Mouse (Mus musculus): ENCODE measurements around the gene Fam173b.

The Fam173b gene

DNA sequence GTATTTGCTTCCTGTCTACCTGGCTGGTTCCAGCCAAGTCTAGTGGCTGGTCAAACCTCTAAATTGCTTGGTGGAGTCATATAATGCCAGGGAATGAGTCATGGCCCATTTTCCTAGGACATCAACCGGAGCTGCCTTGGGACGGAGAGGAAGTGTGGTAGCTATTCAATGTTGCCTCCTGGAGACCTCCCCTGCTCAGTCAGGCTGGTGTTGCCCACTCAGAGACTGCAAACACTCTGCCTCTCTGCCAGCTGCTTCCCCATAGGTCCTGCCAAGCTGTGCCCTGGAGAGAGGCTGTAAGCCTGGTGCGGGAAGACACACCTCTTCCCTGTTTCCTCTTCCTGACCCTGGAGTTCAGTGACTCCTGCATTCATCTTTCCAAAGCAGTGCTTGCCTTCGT lies 30.8 kb downstream of the Fam173b start:
- in situ Hi-C loops (cut with MboI, MseI): no loop called here

DNA sequence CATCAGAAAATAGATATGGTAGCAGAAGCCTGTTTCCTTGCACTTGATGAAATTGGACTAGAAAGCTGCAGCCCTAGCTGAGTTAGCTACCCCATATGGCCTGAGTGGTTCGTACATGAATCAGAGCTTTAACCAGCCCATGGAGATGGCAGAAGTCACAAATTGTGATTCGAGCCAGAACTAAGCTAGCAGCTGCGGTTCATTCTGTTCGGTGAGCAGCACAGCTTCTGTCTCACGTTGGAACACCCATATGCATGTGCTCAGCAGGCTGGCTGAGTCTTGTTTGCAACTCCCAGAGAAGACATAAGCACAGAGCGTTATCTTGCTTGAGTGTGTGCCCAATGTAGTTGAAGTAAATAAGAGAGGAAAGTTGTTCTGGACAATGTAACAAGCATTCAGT lies 32.9 kb downstream of the Fam173b start:
- in situ Hi-C loops (cut with MboI, MseI): no loop called here

DNA sequence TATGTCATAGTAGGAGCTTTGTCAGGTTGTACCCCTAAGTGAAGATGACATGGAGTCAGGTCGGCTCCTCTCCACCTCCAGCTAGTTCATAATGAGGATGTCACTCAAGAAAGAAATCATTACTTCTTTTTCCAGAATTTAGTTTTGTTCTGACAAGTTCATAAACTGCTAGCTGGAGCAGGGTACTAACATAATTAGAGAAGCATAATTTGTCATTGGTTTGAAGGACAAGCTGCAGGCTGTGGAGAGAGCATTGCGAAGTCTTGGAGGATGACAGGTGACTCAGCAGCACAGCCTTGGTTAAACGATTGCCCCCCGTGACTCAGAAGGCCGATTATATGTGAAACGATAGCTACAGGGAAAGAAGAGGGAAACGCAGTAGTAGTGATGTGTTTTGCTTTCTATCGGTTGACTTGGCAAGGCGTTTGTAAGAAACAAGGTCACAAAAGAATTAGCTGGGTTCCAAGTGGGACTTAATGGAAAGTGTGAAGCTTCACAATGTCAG lies 34.5 kb downstream of the Fam173b start:
- in situ Hi-C loops (cut with MboI, MseI): no loop called here

DNA sequence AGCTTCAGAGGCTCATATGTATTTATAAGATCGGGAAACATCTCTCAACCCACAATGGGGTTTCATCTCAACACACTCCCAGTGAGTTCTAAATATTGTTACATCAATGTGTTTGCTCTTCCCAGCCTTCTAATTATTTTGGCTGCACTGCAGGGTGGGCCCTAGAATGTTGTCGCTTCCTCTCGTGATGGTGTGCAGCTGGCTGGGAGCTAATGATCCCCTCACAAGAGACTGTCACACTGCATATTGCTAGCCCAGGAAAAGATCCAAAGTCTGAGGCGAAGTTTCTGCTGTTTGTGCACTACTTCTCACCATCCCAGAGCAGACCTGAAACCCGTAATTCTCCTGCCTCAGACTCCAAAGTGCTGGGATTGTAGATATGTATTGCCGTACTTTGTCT lies 45.6 kb downstream of the Fam173b start:
- in situ Hi-C loops (cut with MboI, MseI): no loop called here

DNA sequence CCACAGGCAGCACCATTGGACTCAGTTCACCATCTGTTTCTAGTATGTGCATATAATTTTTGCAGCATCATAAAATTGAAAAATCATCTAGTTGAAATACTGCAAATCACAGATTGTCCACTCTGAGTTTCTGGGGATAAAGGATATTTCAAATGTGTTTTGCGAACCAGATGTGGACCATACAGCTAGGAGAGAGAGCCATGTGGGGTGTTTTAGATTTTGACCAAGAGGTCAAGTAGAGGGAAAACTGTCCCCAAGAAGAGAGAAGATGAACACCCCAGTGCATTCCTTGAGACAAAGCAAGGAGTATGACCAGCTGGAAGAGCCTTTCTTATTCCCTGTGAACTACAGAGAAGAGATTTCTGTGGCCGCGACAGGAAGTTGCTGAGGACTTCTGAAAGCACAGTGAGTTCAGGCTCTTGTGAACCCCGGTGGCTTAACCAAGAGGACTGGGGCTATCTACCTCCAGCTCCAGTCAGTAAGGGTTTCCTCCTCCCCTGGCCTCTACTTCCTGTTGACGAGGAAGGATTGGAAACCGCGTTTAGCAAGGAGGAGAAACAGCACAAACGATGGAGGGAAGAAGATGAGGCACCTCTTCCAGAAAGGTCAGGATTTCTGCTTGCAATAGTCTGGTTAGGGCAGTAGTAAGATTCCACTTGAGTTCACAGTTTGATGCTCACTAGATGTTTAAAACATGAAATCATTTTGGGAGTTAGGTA lies 46.4 kb downstream of the Fam173b start:
- in situ Hi-C loops (cut with MboI, MseI): no loop called here

DNA sequence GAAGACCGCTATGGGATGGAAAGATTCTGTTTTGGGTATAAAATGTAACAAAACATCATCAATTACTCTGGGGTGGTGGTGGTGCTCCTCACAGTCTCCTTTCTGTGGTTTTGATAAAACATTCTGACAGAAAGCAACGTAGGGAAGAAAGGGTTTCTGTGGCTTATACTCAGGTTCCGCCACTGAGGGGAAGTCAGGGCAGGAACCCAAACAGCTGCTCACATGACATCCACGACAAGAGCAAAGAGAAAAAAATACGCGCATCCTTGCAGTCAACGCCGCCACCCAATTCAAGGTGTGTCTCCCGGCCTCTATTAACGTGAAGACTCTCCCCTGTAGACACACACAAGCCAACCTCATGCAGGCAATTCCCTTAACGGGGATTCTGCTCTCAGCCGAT lies 48.0 kb downstream of the Fam173b start:
- in situ Hi-C loops (cut with MboI, MseI): no loop called here

DNA sequence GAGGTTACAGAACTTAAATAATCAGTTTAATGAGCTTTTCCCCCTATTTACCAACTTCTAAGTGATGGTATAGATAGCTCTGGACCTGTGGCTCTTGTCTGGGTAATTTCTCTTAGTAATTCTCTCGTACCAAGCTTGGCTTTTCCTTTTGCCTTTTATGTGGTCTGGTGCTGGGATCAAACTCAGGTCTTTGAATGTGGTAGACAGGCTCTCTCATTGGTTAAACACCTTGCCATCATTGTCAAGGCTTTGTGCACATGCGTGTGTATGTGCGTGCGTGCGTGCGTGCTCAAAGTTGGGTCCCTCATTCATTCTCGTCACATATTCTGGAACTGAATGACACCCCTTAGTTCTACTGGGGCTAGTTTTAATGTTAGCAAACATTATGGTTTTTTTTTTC lies 49.2 kb downstream of the Fam173b start:
- in situ Hi-C loops (cut with MboI, MseI): no loop called here

DNA sequence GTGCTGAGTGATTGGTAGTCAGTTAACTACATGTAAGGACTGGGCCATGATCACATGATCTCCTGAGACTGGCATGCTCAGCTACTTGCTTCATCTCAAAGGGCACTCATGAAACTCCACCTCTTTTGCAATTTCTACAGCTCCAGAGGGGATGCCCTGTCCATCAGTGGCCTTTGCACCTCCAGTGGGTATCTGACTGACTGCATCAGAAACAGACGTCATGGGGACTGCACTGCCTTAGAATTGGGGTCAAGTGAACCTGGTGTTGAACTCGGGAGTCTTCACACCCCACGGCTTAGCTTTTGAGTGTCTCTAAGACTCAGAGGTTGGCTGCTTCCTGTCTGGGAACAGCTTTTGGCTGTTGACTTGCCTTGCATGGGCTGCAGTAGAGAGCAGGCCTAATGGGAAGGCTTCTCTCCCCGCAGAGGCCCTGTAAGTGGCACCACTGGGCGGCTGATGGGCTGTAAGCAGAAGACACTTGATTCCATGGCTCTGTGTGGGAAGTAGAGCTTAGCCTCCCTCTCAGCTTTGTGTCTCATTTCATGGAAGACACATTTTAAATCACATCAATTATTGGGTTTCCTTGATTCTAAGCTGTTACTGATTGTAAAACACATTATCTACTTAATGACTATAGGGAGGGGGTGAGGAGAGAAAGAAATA lies 58.6 kb downstream of the Fam173b start:
- in situ Hi-C loops (cut with MboI, MseI): no loop called here

DNA sequence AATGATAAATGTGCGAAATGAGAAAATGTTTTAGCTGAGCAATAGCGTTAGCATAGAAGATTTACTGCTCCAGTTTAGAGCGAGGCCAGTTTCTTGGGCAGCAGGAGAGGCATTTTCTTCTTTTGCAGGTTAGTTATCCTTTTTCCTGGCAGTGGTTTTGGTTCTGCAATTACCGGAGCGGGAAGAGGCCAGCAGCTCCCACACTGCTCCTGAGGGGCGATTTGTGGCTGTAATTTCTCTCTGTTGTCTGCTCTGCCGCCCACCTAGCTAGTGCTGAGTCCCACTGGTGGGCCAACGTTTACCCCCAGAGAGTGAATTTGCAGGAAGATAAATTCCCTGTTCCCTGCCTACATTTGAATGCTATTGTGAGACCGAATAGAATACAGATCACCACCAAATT lies 59.2 kb downstream of the Fam173b start:
- in situ Hi-C loops (cut with MboI, MseI): no loop called here

DNA sequence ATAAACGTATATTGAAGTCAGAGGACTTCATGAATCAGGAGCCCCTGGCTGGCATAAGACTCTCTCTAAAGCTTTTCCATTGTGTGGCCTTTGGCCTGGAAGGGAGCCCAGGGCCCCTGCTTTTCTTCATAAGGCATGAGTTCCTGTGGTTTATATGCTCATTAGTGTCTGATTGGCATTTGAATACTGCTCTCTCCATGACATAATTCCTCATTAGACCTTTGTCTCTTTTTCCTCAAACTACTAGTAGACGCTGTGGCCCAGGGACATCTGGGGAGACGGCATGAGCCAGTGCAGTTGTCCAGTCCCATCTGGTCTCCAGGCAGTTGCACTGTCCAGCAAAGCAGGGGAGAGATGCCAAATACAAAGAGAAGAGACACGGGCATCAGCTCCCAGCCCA lies 60.1 kb downstream of the Fam173b start:
- in situ Hi-C loops (cut with MboI, MseI): no loop called here

DNA sequence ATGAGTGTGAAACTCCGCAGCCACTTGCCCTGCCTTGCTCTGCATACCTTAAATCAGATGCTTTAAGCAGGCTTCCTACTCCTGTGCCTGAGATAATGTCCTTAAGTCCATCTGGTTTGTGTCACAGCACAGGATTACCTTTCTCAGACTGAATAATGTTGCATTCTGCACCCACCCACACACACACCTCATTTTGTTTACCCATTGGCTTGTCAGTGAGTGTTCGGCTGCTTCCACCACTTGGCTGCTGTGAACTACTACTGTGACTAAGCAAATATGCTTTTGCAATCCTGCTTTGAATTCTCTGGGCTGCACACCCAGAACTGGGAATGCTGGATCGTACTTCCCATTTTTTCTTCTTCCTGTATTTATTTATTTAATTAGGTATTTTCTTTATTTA lies 61.4 kb downstream of the Fam173b start:
- in situ Hi-C loops (cut with MboI, MseI): no loop called here

All from regulatory T cell (primary cell).